Mouse (Mus musculus) gastrocnemius, postnatal 4 days (tissue): ENCODE results near the gene Gdpd4. TPM values are rescaled to one million over a fixed set of nuclear protein-coding genes. Genes with fewer than 3 reads are reported as not detected.

Source experiments
- DNase-seq, 2 experiments: peaks; one replicate each; pipeline ENCODE4 v3.0.0; 2021 to 2022; ENCODE audit warnings: low spot score in 2 of 2, mixed read lengths in 2 of 2
- long read RNA-seq, 2 experiments: library from polyadenylated mRNA; stranded (forward); transcript quantifications; one replicate each; pipeline ENCODE4 v2.0.0; 2021
- total RNA-seq, 2 experiments: library from RNA; stranded (reverse); gene quantifications; 2 replicates each; pipeline ENCODE4 v1.2.3; 2021

Gene Gdpd4
- under 1 TPM in 1 of 2 experiments, not detected in 1; 0.13 TPM for total RNA-seq
- long read RNA-seq, experiment 1, partial matches to known transcripts: 0 of 1 reads
- long read RNA-seq, experiment 1, other reads (novel, unspliced or antisense): 1 of 1 reads
- long read RNA-seq, experiment 2, partial matches to known transcripts: 0 of 2 reads
- long read RNA-seq, experiment 2, other reads (novel, unspliced or antisense): 2 of 2 reads

DNA sequence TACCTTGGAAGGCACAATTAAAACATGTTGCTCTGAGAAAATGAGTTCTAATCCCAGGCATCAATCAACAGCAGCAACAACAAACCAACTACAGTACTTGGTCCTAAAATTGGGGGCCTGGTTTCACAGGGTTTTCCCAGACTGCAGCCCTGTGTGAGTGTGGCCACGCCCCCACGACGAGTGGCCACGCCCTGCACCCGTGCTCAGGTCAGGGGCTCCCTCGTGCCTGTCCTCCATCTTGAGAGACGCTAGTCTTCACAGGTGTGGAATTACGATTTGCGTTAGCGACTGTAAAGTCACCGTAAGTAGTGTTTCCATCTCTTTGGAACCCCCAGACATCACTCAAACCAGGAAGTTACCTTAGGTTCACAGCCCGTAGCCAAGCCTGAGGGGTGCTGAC, at the start of gene Gdpd4:
TSS of gene Gdpd4 (plus strand) at position 214 of the 400 bp plus-strand sequence.
- DNase-seq: no peak

- no peak for DNase-seq
These were observed 47.4 kb upstream of the Gdpd4 start for GRCm38 (mm10) chr7:97872396-97872795.

GRCm38 (mm10) chr7:97873317-97873716, 46.4 kb upstream of the Gdpd4 start:
- no peak for DNase-seq

- DNase-seq: no peak
These were observed 41.8 kb upstream of the Gdpd4 start for GRCm38 (mm10) chr7:97877846-97878538.

DNA sequence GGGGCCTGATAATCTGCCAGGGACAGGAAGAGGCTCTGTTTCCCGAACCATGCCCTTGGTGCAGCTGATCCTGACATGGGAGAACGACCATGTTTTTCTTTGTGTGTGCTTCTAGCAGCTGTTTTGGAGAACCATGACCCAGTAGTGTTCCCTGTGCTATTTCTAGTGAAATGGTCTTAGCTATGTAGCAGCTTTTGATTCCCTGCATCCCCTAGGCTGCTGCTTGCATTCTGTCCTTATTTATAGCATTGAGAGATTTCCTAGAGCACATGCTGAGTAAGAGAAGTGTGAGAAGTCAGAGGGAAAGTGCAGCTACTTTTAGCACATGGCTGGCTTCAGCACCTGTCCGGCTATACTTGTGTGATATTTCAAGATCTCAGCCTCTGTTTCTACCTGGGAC, 8.1 kb upstream of the Gdpd4 start:
- DNase-seq: no peak

- no peak for DNase-seq
These were observed 4.8 kb upstream of the Gdpd4 start for GRCm38 (mm10) chr7:97914833-97915516.

DNA sequence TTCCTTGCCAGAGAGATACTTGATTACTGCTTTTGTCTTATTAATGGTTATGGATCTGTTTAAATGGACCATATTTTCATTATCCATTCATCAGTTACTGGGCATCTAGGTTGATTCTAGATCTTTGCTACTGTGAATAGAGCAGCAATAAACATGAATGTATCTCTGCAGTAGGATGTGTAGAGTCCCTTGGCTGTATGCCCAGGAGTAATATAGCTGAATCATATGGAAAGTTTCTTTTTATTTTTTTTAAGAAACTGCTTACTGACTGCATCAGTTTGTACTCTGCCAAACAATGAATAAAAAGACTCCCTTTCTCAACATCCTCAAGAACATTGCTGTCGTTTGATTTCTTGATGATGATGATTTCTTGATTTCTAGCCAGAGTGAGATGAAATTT, 6.1 kb downstream of the Gdpd4 start:
- no peak for DNase-seq

DNA sequence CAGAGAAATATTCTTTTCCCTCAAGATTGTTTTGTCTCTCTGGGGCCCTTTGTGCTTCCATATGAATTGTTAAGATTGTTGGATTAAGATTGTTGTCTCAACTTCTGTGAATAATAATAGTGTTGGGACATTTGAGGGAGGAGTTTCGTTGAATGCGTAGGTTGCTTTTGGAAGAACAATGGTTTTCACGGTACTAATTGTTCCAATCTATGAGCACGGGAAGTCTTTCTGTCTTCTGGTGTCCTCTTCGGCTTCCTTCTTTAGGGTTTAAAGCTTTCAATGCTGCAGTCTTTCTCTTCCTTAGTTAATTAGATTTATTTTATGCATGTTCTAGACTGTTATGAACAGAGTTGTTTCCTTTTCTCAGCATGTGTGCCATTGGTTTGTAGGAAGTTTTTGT, 7.2 kb downstream of the Gdpd4 start:
- no peak for DNase-seq

DNA sequence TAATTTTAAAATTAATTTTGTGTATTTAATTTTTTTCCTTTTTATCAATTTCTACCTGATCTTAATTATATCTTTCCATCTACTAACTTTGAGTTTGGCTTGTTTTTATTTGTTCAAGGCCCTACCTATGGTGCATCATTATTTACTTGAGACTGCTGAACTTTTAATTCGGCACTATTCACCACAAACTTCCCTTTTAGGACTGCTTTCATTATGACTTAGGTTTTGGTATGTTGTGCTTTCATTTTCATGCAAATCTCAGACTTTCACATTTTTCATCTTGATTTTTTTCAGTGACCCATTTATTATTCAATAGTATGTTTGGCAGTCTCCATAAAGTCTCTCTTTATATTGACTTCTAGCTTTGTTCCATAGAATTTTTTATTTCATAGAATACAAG, 24.7 kb downstream of the Gdpd4 start:
- DNase-seq: no peak

GRCm38 (mm10) chr7:97972486-97972885, 52.7 kb downstream of the Gdpd4 start:
- DNase-seq: no peak

- peak in 1 of 2 experiments; percentile 26 for DNase-seq
These were observed 57.7 kb downstream of the Gdpd4 start for GRCm38 (mm10) chr7:97977463-97977862.

DNA sequence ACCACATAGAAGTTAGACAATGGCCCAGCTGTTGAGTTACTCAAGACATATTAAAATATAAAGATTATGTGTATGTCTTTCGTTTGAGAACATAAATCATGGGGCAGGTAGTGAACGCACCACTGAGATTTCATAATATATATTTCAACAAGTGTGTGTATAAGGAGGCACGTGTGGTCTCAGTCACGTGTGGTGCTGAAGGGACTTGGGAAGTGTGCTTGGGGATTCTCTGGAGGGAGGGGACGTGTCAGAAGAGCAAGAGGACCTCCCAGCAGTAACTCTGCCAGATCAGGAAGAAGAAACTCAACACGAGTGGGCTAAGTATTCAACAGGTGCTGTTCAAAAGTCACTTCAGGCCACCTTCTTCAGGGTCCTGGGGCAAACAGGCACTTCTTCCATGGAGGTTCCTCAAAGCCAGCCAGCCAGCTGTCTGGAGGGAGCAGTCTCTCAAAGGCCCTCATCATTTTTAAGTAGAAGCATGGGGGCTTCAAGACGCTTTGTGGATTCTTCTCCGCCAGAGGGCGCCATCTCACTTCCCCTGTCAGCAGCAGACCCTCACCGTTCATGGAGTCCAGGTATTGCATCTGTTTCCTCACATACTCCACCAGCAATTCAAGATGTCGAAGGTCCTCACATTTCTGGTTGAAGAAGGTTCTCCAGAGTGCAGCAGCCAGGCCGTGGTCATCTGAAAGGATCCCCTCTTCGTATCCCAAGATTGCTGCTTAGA, 64.5 kb downstream of the Gdpd4 start:
- DNase-seq: peak in 1 of 2 experiments; percentile 15

DNA sequence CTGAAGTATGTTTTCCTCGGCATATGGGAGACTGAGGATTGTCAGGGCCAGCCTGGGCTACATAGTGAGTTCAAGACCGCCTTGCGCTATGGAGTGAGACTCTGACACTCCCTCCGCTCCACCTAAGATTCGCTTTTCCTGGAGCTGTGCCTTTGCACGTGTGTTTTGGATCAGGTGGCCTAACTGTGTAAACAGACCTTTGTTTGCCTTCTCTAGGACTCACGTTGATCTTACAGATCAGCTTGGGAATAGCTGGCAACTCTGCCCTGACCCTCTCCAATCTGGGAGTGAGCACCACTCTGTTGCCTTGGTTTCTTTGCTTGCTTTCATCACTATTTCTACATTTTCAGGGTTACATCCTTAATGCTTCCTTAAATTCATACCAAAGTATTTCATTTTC, 82.9 kb downstream of the Gdpd4 start:
- DNase-seq: no peak

GRCm38 (mm10) chr7:98048101-98048824, 128.5 kb downstream of the Gdpd4 start:
- no peak for DNase-seq

GRCm38 (mm10) chr7:98051980-98052379, 132.2 kb downstream of the Gdpd4 start:
- DNase-seq: peak; percentile 53 to 62

DNA sequence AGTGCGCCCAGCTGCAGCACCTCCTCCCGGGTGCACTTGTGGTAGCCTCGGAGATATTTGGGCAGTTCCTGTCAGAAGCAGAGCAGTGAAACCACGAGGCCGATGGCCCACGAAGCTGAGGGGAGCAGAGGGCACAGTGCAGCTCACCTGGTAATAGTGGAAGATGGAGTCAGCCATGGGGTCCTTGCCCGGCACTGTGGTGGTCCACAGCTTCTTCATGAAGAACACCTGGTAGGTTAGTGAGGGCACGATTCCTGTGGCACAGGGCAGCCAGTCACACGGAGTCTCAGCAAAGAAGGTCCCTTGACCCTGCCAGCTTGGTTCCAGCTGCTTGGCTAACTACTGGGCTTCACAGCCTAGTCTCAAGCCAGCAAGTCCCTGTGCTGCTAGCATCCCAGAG, 134.7 kb downstream of the Gdpd4 start:
- DNase-seq: no peak

DNA sequence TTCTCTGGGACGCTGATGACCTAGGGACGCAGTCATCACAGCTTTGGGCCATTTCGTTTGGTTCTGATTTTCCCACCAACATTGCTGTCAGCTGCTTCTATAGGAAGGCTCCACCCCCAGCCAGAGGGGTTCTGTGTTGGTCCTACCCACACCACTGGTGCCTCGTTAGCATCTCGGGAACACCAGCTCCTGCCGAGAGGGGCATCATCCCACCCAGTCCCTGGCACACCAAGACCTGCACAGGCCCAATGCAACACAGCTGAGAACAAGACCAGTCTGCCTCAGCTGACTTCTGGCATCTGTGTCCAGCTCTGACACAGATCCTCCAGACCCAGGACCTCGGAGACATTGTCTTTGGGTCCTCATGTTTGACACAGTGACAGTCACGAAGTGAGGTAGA, 135.2 kb downstream of the Gdpd4 start:
- no peak for DNase-seq

GRCm38 (mm10) chr7:98066229-98066628, 146.5 kb downstream of the Gdpd4 start:
- DNase-seq: no peak

DNA sequence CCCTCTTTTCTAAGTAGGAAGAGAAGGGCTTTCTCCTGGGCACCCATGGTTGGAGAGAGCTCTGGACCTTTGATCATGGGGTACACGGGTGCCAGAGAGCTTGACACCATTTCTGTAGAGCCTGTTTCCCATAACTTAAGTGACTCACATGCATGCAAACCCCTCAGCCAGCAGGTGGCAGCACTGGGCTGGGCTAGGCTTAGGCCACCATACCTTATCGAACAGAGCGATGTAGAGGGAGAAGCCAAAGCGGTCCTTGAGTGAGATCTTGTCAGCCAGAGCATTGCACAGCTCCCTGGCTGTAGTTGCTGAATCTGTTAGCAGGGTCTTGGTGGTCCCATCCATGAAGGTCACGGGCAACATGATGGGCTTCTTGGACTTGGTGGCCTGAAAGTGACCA, 151.9 kb downstream of the Gdpd4 start:
- peak; percentile 78 to 86 for DNase-seq

DNA sequence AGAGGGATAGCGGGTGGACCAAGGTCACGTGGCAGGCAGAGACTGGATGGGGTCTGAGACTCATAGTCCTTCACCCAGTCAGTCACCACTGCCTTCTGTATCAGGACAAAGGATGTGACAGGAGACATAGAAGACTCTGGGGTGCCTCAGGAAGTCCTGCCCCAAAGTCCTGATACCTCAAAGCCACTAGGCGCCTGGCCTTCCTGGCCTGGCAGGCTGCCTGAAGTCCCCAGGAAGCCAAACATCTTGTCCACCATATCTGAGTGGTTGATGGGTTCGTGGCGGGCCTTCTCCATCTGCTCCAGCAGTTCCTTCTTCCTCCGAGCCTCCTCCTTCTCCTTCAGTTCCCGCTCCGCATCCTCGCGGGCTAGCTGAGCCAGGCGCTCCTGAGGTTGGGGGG, 157.7 kb downstream of the Gdpd4 start:
- DNase-seq: no peak

DNA sequence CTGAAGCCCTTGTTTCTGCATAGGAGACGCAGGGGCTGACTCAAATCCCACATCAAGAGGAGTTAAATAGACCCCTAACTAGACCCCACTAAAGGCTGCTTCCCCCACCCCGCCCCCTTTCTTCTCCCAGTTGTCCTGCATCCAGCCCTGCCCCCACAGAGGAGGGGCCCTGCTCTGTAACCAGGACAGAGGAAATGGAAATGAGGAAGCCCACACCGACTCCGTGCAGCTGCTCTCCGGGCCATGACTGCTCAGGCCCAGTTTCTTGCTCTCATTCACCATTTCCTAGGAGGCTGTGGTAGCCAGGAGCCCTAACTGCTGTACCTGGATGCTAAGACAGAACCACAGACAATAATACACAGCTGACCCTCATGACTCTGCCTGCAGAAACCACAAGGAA, 162.6 kb downstream of the Gdpd4 start:
- DNase-seq: no peak
